Comparison of ENCODE assay signal across 8 mouse cellular contexts in the genomic region with DNA sequence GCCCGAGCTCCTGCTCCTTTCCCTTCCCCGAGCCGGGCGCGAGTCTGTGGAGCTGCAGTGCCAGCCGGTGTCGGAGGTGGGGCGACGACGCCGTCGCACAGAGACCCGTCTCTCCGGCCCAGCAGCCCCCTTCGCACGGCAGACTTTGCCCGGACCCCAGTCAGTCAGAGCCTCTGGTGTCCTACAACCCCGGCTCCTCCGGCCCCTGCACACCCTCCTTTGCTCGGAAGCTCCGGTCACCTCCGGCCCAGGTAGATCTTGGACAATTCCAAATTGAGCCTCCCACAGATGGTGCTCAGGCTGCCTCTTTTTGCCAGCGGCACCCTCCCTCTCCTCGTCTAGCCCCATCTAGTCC. TPM values are rescaled to one million over a fixed set of nuclear protein-coding genes. Genes with fewer than 3 reads are reported as not detected.
DNase-seq lines count a peak whose midpoint lies in the region; ATAC-seq and TF ChIP-seq lines count a peak whose summit lies in the region.

No protein-coding gene starts in this region.

- TF ChIP-seq EP300 in stomach, postnatal 0 days (optimal IDR thresholded peaks at IDR 0.05), result no peak

- no peak for DNase-seq in frontal cortex, postnatal 14 days (ENCODE audit: low spot score in 2 of 2)
- DNase-seq in spleen, adult 2 months (ENCODE audit: low read depth in 1 of 2, low spot score in 2 of 2), result no peak
- DNase-seq in spleen, postnatal 36 days (ENCODE audit: low spot score in 2 of 2), result no peak
- DNase-seq in stomach, postnatal 0 days (ENCODE audit: low spot score), result no peak
- no peak for DNase-seq in right cerebral cortex, postnatal 36 days (ENCODE audit: low spot score in 2 of 2)
- no peak for DNase-seq in layer of hippocampus, postnatal 14 days (ENCODE audit: low spot score in 2 of 2)

- H3K4me3 ChIP-seq in spleen, adult 2 months (ENCODE audit: extremely low read depth, insufficient read depth, insufficient read length), result peak overlapping the region; percentile 79
- peak overlapping the region; percentile 86 for H3K4me3 ChIP-seq in limb, embryonic 15.5 days
- H3K4me3 ChIP-seq in stomach, postnatal 0 days (ENCODE audit: low read depth, low read length), result peak overlapping the region; percentile 71

- no peak for TF ChIP-seq CTCF in spleen, adult 2 months (IDR thresholded peaks at IDR 0.05; ENCODE audit: extremely low read depth, insufficient read depth, insufficient read length, insufficient replicate concordance)
- TF ChIP-seq CTCF in stomach, postnatal 0 days (IDR thresholded peaks at IDR 0.05; ENCODE audit: low read depth), result no peak

- peaks cover 15% of the 10 kb centered on the region for H3K36me3 ChIP-seq in spleen, adult 2 months (ENCODE audit: control insufficient read depth, insufficient read depth, low read length)
- peaks cover 22% of the 10 kb centered on the region for H3K36me3 ChIP-seq in limb, embryonic 15.5 days
- H3K36me3 ChIP-seq in stomach, postnatal 0 days (ENCODE audit: control insufficient read depth, insufficient read depth, low read length), result 0 out of 2 replicates have a peak, but pooled peaks cover 6% of the 10 kb centered on the region

- H3K27me3 ChIP-seq in spleen, adult 2 months (ENCODE audit: control insufficient read depth, insufficient read depth, low read length), result peaks cover 4% of the 10 kb centered on the region; the same call in 1 of the 2 replicates
- H3K27me3 ChIP-seq in limb, embryonic 15.5 days, result peaks cover 50% of the 10 kb centered on the region
- peaks cover 2% of the 10 kb centered on the region; the same call in 1 of the 2 replicates for H3K27me3 ChIP-seq in stomach, postnatal 0 days (ENCODE audit: control insufficient read depth, insufficient read depth, low read length)

- peak overlapping the region; percentile 81 for H3K4me2 ChIP-seq in limb, embryonic 15.5 days
- peak overlapping the region; percentile 86 for H3K4me2 ChIP-seq in stomach, postnatal 0 days (replicated peaks; ENCODE audit: low read depth)

- no peaks in the 10 kb centered on the region for H3K9me3 ChIP-seq in limb, embryonic 15.5 days
- H3K9me3 ChIP-seq in stomach, postnatal 0 days (ENCODE audit: control insufficient read depth, low read length), result no peaks in the 10 kb centered on the region

- peak; percentile 4 for ATAC-seq in frontal cortex, adult (ENCODE audit: low TSS enrichment)
- ATAC-seq in limb, embryonic 15.5 days (ENCODE audit: insufficient number of reproducible peaks, low FRiP score, low TSS enrichment, low read depth), result no peak
- peak; percentile 11; the same call in 1 of the 2 replicates for ATAC-seq in stomach, postnatal 0 days (ENCODE audit: low FRiP score, low TSS enrichment)

- H3K9ac ChIP-seq in limb, embryonic 15.5 days, result no peak overlapping the region
- no peak overlapping the region for H3K9ac ChIP-seq in stomach, postnatal 0 days (ENCODE audit: low read length)

- no peak overlapping the region for H3K27ac ChIP-seq in spleen, adult 2 months (ENCODE audit: insufficient read depth, low read length)
- no peak overlapping the region for H3K27ac ChIP-seq in limb, embryonic 15.5 days
- H3K27ac ChIP-seq in stomach, postnatal 0 days (replicated peaks), result no peak overlapping the region

- 5% methylated on average over 24 of the region's 24 CpGs for WGBS in spleen, adult 2 months
- 1% methylated on average over 19 of the region's 24 CpGs for WGBS in limb, embryonic 15.5 days
- WGBS in stomach, postnatal 0 days, result under 1% methylated on average over 24 of the region's 24 CpGs

- peaks cover 19% of the 10 kb centered on the region for H3K4me1 ChIP-seq in spleen, adult 2 months (ENCODE audit: control insufficient read depth, insufficient read depth, insufficient read length)
- peaks cover 31% of the 10 kb centered on the region for H3K4me1 ChIP-seq in limb, embryonic 15.5 days
- 0 out of 2 replicates have a peak, but pooled peaks cover 2% of the 10 kb centered on the region for H3K4me1 ChIP-seq in stomach, postnatal 0 days (replicated peaks; ENCODE audit: control insufficient read depth, insufficient read depth)

- no peak for TF ChIP-seq POLR2A in spleen, adult 2 months (IDR thresholded peaks at IDR 0.05; ENCODE audit: low read depth, low read length)

RNA-seq across cellular contexts. Expression of gene Tmem198, which starts 0.3 kb away (rescaled TPM):
- polyA plus RNA-seq in spleen, adult 2 months (2012; rRNA removed), result 2.6 and 3.6 TPM in 2 replicates
- 0.74 and 0.79 TPM in 2 replicates for polyA plus RNA-seq in limb, embryonic 15.5 days (2015; fragmentation: Nextera tagmentation; extraction: Ambion mirVana)
- 1.4 and 1.7 TPM in 2 replicates for polyA plus RNA-seq in stomach, postnatal 0 days (2015; fragmentation: Nextera tagmentation; extraction: Ambion mirVana)
- 10 to 100 TPM; 53.3 to 62.5 TPM for total RNA-seq in layer of hippocampus, postnatal 14 days (2021)

RNA-seq across cellular contexts. Expression of gene Chpf, which starts 0.5 kb away (rescaled TPM):
- 30.4 and 40.6 TPM in 2 replicates for polyA plus RNA-seq in spleen, adult 2 months (2012; rRNA removed)
- 51.7 and 58.8 TPM in 2 replicates for polyA plus RNA-seq in limb, embryonic 15.5 days (2015; fragmentation: Nextera tagmentation; extraction: Ambion mirVana)
- 24.6 and 25.2 TPM in 2 replicates for polyA plus RNA-seq in stomach, postnatal 0 days (2015; fragmentation: Nextera tagmentation; extraction: Ambion mirVana)
- total RNA-seq in layer of hippocampus, postnatal 14 days (2021), result 10 to 100 TPM; 71.2 to 78.5 TPM

RNA-seq across cellular contexts. Expression of gene Obsl1, which starts 26.6 kb away (rescaled TPM):
- polyA plus RNA-seq in spleen, adult 2 months (2012; rRNA removed), result 7.8 and 7.9 TPM in 2 replicates
- polyA plus RNA-seq in limb, embryonic 15.5 days (2015; fragmentation: Nextera tagmentation; extraction: Ambion mirVana), result 83.7 and 90.9 TPM in 2 replicates
- polyA plus RNA-seq in stomach, postnatal 0 days (2015; fragmentation: Nextera tagmentation; extraction: Ambion mirVana), result 17.9 and 21.2 TPM in 2 replicates
- 10 to 100 TPM; 25.2 to 27.0 TPM for total RNA-seq in layer of hippocampus, postnatal 14 days (2021)

RNA-seq across cellular contexts. Expression of gene Inha, which starts 27.3 kb away (rescaled TPM):
- 2.9 TPM in 2 replicates for polyA plus RNA-seq in spleen, adult 2 months (2012; rRNA removed)
- 11.2 and 12.2 TPM in 2 replicates for polyA plus RNA-seq in limb, embryonic 15.5 days (2015; fragmentation: Nextera tagmentation; extraction: Ambion mirVana)
- polyA plus RNA-seq in stomach, postnatal 0 days (2015; fragmentation: Nextera tagmentation; extraction: Ambion mirVana), result 4.7 and 6.1 TPM in 2 replicates
- total RNA-seq in layer of hippocampus, postnatal 14 days (2021), result 10 to 100 TPM; 20.3 to 22.6 TPM

RNA-seq across cellular contexts. Expression of gene Asic4, which starts 29.4 kb away (rescaled TPM):
- 0.02 and 0.05 TPM in 2 replicates for polyA plus RNA-seq in spleen, adult 2 months (2012; rRNA removed)
- 0.14 TPM in 2 replicates for polyA plus RNA-seq in limb, embryonic 15.5 days (2015; fragmentation: Nextera tagmentation; extraction: Ambion mirVana)
- 0.55 and 0.63 TPM in 2 replicates for polyA plus RNA-seq in stomach, postnatal 0 days (2015; fragmentation: Nextera tagmentation; extraction: Ambion mirVana)
- total RNA-seq in layer of hippocampus, postnatal 14 days (2021), result 10 to 100 TPM; 14.3 to 14.7 TPM
